Mouse (Mus musculus) embryonic facial prominence, embryonic 11.5 days (tissue): ENCODE measurements around the gene Tpcn2. TPM values are rescaled to one million over a fixed set of nuclear protein-coding genes. Genes with fewer than 3 reads are reported as not detected.

ENCODE experiments used
- ATAC-seq: fragments of 200-750 bp; cut with Nextera tagmentation; replicated peaks from 2 replicates; pipeline ENCODE4 v1.8.0; 2017; ENCODE audit warnings: low read depth; ENCODE audit not compliant: insufficient number of reproducible peaks, low FRiP score, low TSS enrichment
- DNase-seq: peaks from one replicate; pipeline ENCODE4 v3.0.0-alpha.2; 2015; ENCODE audit warnings: low spot score
- H3K27ac ChIP-seq: fragments of 300-500 bp; sonication (generic); replicated peaks from 2 replicates; pipeline ENCODE4 v1.5.1; 2014; ENCODE audit warnings: mild to moderate bottlenecking, low read depth, low read length, control low read depth
- H3K27me3 ChIP-seq: fragments of 300-500 bp; sonication (generic); 2 replicates; pipeline ENCODE4 v1.6.1; 2014; ENCODE audit warnings: mild to moderate bottlenecking, low read length, moderate library complexity, mixed read lengths; ENCODE audit not compliant: control insufficient read depth, insufficient read depth
- H3K36me3 ChIP-seq: fragments of 300-500 bp; sonication (generic); replicated peaks from 2 replicates; pipeline ENCODE4 v1.6.1; 2014; ENCODE audit warnings: low read depth, mild to moderate bottlenecking, low read length, moderate library complexity, mixed read lengths; ENCODE audit not compliant: control insufficient read depth, insufficient read depth
- H3K4me1 ChIP-seq: fragments of 300-500 bp; sonication (generic); 2 replicates; pipeline ENCODE4 v1.6.1; 2014; ENCODE audit warnings: low read length, mixed read lengths; ENCODE audit not compliant: control insufficient read depth, insufficient read depth
- H3K4me2 ChIP-seq: fragments of 300-500 bp; sonication (generic); 2 replicates; pipeline ENCODE4 v1.6.1; 2014; ENCODE audit warnings: low read depth, mild to moderate bottlenecking, control low read depth, low read length, moderate library complexity
- H3K4me3 ChIP-seq: fragments of 300-500 bp; sonication (generic); 2 replicates; pipeline ENCODE4 v1.5.1; 2014; ENCODE audit warnings: low read depth, low read length, control low read depth
- H3K9ac ChIP-seq: fragments of 300-500 bp; sonication (generic); replicated peaks from 2 replicates; pipeline ENCODE4 v1.6.1; 2014; ENCODE audit warnings: mild to moderate bottlenecking, control low read depth, low read length
- H3K9me3 ChIP-seq: fragments of 300-500 bp; sonication (generic); replicated peaks from 2 replicates; pipeline ENCODE4 v1.6.1; 2016; ENCODE audit warnings: mild to moderate bottlenecking, low read length, inconsistent platforms, mixed read lengths; ENCODE audit not compliant: control insufficient read depth
- WGBS: fragments of 180-500 bp; shearing (Covaris S2); extraction: QIAGEN DNeasy Blood & Tissue Kit; methylation state at CpG from one replicate; pipeline ENCODE4 v1.1.7; 2014; 5-methylcytosine and 5-hydroxymethylcytosine counted together
- polyA plus RNA-seq: library from polyadenylated mRNA; unstranded; fragments of >200 nt; fragmentation: Nextera tagmentation; extraction: Ambion mirVana; gene quantifications from 2 replicates; pipeline ENCODE4 v1.2.1, GENCODE M21; 2014

Gene Tpcn2
- polyA plus RNA-seq, 1 experiment from 2014 or later: 2.2 TPM

- Histone ChIP-seq H3K36me3 (no peaks in the 10 kb centered on the region), H3K9me3 (no peaks in the 10 kb centered on the region), H3K9ac (no peak overlapping the region), H3K27me3 (no peaks in the 10 kb centered on the region), H3K4me3 (no peak overlapping the region), H3K27ac (no peak overlapping the region), H3K4me2 (no peak overlapping the region), H3K4me1 (no peaks in the 10 kb centered on the region)
- WGBS: 83% methylated on average over 10 of the region's 10 CpGs
- DNase-seq (no peak), ATAC-seq (no peak)
These were observed 48.7 kb downstream of the Tpcn2 start for GRCm38 (mm10) chr7:145234841-145235790.

DNA sequence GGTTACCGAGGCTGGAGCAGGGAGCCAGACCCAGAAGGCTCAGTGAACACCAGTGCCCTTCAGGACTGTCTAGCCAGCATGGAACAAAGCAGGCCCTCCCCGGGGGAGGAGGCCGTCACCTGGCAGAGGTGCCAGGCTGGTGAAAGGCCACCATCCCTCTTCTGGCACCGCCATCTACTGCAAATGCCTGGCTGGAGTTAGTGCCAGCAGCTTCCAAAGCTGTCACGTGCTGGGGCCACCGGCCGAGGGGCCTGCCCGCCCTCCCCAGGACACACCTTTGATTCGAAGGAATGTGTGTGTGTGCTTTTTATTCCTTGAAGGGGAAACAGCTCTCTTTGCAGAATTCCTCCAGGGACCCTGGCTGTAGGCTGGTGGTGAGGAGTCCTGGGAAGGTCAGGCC is 52.2 kb downstream of the Tpcn2 start:
- DNase-seq (no peak), ATAC-seq (no peak)
- Histone ChIP-seq H3K9me3 (no peaks in the 10 kb centered on the region), H3K27me3 (no peaks in the 10 kb centered on the region), H3K36me3 (no peaks in the 10 kb centered on the region), H3K4me2 (no peak overlapping the region), H3K9ac (no peak overlapping the region), H3K4me1 (no peaks in the 10 kb centered on the region), H3K27ac (no peak overlapping the region), H3K4me3 (no peak overlapping the region)
- WGBS: 77% methylated on average over 9 of the region's 9 CpGs

GRCm38 (mm10) chr7:145226641-145227040 is 57.2 kb downstream of the Tpcn2 start:
- H3K9me3 ChIP-seq: no peaks in the 10 kb centered on the region
- H3K4me1 ChIP-seq: no peaks in the 10 kb centered on the region
- no peaks in the 10 kb centered on the region for H3K27me3 ChIP-seq
- H3K27ac ChIP-seq: no peak overlapping the region
- H3K36me3 ChIP-seq: no peaks in the 10 kb centered on the region
- H3K9ac ChIP-seq: no peak overlapping the region
- no peak overlapping the region for H3K4me3 ChIP-seq
- ATAC-seq: no peak
- WGBS: 87% methylated on average over 6 of the region's 6 CpGs
- no peak for DNase-seq
- H3K4me2 ChIP-seq: no peak overlapping the region

DNA sequence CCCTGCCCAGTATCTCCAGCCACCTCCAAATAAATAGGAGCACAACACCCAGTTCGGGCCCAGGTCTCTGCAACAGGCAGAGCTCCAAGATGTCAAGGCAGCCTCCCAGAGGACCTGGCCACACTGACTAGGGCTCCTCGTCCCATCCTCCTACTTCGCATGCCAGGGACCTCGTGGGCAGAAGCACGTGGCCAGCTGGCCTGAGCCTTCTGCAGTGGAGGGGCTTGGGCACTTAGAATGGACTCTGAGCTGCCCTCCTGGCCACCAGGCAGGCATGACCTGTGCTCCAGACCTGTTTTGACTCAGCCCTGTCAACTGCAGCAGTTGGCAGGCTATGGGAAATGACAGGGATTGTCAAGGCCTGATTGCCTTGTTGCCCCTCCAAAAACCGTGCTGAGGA is 58.2 kb downstream of the Tpcn2 start:
- Histone ChIP-seq H3K27ac (no peak overlapping the region), H3K4me3 (no peak overlapping the region), H3K27me3 (no peaks in the 10 kb centered on the region), H3K9me3 (no peaks in the 10 kb centered on the region), H3K4me1 (no peaks in the 10 kb centered on the region), H3K36me3 (no peaks in the 10 kb centered on the region), H3K4me2 (no peak overlapping the region), H3K9ac (no peak overlapping the region)
- no peak for ATAC-seq
- WGBS: 84% methylated on average over 6 of the region's 6 CpGs
- no peak for DNase-seq

DNA sequence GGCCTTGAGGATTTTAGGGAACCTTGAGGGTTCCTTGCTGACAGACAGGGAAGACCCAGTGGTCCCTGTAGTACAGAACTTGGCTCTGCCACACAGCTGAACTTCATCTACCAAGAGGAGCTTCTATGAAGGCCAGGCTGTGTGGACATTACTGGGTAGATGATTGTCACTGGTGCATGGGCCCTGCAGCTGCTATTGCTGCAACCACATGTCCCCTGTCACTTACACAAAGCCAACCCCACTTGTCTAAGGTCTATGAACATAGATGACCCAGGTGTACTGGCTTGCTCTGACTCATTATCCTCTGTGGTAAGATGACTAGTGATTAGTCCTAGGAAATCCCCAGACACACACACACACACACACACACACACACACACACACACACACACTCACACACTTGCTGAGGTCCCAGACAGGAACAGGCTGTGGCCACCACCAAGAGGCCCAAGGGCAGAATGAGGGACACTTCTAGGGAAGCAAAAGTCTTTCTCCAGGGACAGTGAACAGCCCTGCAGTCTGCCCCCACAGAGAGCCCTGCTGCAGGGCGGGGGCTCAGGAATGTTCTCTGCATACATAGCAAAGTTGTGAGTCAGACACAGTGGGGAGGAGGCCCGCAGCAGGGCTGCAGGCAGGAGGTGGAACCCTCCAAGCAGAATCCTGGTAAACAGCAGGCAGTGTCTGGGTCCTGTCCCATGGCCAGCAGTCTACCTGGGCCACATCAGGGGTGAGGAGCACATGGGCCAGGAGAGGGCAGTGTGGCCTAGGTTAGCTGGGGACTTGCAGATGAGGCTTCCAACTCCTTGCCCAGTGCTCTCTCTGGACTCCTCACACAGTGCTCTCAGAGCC is 61.7 kb downstream of the Tpcn2 start:
- peak; percentile 21; the same call in 1 of the 2 replicates for ATAC-seq
- no peaks in the 10 kb centered on the region for H3K36me3 ChIP-seq
- H3K4me1 ChIP-seq: no peaks in the 10 kb centered on the region
- H3K9ac ChIP-seq: no peak overlapping the region
- 30% methylated on average over 2 of the region's 2 CpGs for WGBS
- no peak overlapping the region for H3K4me3 ChIP-seq
- no peaks in the 10 kb centered on the region for H3K27me3 ChIP-seq
- DNase-seq: peak; percentile 27
- no peaks in the 10 kb centered on the region for H3K9me3 ChIP-seq
- H3K27ac ChIP-seq: no peak overlapping the region
- no peak overlapping the region for H3K4me2 ChIP-seq

- Histone ChIP-seq H3K9ac (no peak overlapping the region), H3K4me2 (no peak overlapping the region), H3K27me3 (no peaks in the 10 kb centered on the region), H3K4me1 (no peaks in the 10 kb centered on the region; the same call in 1 of the 2 replicates), H3K36me3 (no peaks in the 10 kb centered on the region), H3K4me3 (no peak overlapping the region), H3K9me3 (no peaks in the 10 kb centered on the region), H3K27ac (no peak overlapping the region)
- ATAC-seq (no peak), DNase-seq (no peak)
- WGBS: 32% methylated on average over 2 of the region's 2 CpGs
These were observed 62.5 kb downstream of the Tpcn2 start for GRCm38 (mm10) chr7:145221346-145221745.

DNA sequence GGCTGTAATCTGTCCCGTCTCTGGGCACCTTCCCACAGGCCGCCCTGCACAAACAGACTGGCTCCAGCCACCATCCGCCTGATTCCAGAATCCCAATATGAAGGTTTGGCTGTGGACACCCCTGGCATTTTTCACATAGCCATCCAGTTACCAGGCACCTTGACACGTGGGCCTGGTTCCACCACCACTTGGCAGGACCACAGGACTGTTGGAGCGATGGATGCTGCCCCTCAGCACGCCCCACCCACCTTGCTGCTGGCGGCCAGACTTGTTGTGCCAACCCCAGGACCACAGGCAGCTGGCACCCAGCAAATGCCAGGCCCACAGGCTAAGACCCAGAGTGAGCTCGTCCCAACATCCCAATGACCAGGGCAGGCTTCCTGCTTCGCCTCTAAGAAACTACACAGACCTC is 64.4 kb downstream of the Tpcn2 start:
- no peak overlapping the region for H3K27ac ChIP-seq
- H3K9me3 ChIP-seq: no peaks in the 10 kb centered on the region
- H3K4me3 ChIP-seq: no peak overlapping the region
- H3K9ac ChIP-seq: no peak overlapping the region
- no peak for ATAC-seq
- no peaks in the 10 kb centered on the region for H3K27me3 ChIP-seq
- no peak overlapping the region for H3K4me2 ChIP-seq
- 88% methylated on average over 9 of the region's 9 CpGs for WGBS
- no peak for DNase-seq
- H3K36me3 ChIP-seq: no peaks in the 10 kb centered on the region
- no peaks in the 10 kb centered on the region; the same call in 1 of the 2 replicates for H3K4me1 ChIP-seq

- H3K9ac ChIP-seq: no peak overlapping the region
- ATAC-seq (no peak), DNase-seq (peak; percentile 51)
- H3K4me3 ChIP-seq: no peak overlapping the region
- H3K4me2 ChIP-seq: no peak overlapping the region
- WGBS: 40% methylated on average over 1 of the region's 1 CpGs
- peaks cover 3% of the 10 kb centered on the region for H3K4me1 ChIP-seq
- H3K27ac ChIP-seq: no peak overlapping the region
- no peaks in the 10 kb centered on the region for H3K9me3 ChIP-seq
- H3K36me3 ChIP-seq: no peaks in the 10 kb centered on the region
- no peaks in the 10 kb centered on the region for H3K27me3 ChIP-seq
These were observed 67.2 kb downstream of the Tpcn2 start for GRCm38 (mm10) chr7:145216591-145216990.
